Mouse (Mus musculus) cerebellum, postnatal 25 days (tissue): Measurements from ENCODE around the gene Vmn1r234.
A peak's percentile ranks its signal among the peaks of the same experiment; 100 is the strongest.
"Not testable (repeated sequence)": the region's sequence is repeated elsewhere in the genome, so short reads cannot be mapped to it uniquely, and the experiment has no call there.

Source experiments
- DNase-seq, 2 experiments: peaks; one replicate each; pipeline ENCODE4 v3.0.0; 2021; ENCODE audit warnings: mixed read lengths in 2 of 2

Vmn1r234 gene

DNA sequence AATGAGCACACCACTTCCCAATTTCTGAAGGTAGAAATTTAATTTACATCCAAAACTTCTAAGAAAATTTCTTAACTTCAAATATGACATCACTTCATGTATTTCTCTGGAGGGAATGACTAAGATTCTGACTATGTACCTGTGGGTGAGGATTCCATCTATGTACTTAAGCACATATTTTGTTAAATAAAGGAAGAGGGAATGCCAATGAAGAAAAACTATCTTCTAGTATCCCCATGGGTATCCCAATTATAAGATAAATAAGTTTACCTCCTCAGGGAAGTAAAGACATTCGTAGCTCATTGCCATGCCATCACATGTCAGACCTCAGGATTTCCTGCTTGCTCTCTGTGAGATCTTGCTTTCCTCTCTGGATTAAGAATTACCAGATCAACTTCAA is at the start of gene Vmn1r234:
Vmn1r234 (plus strand) TSS at position 301 of the 400 bp plus-strand sequence.
- no peak for DNase-seq

DNA sequence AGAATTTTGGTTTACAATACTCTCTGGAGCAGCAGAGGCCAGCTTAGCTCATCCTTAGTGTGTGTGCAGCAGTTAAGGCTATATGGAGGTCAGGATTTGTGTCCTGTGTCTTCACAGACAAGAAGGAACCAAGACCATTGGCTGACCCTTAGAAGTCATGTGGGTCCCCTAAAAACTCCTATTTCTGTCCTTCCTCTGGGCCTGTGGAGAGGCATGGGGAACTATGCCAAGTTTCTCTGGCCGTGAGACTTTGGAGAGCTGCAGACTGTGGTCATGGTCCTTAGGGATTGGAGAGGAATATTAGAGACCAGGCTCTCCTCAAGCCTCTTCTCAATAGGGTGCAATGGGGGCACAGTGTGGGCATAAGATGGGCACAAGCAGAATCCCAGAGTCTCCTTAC is 14.8 kb upstream of the Vmn1r234 start:
- DNase-seq, result not testable (repeated sequence)

DNA sequence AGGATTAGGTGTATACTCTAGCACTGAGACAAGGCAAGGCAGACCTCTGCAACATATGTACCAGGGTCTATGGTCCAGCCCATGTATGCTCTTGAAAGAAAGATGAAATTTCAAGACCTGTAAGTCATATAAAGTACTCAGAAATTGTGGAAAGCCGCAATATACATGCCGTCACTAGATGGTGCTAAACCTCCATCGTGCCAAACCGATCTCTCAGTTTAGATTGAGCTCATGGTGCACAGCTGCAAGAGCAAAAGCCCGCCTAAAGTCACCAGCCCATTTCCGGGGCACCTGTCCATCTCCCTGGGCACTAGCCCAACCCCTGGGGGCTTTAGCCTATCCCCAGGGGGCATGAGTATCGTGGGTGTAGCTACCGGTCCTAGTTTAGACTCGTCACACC is 5.8 kb downstream of the Vmn1r234 start:
- peak; percentile 9 to 36 for DNase-seq

DNA sequence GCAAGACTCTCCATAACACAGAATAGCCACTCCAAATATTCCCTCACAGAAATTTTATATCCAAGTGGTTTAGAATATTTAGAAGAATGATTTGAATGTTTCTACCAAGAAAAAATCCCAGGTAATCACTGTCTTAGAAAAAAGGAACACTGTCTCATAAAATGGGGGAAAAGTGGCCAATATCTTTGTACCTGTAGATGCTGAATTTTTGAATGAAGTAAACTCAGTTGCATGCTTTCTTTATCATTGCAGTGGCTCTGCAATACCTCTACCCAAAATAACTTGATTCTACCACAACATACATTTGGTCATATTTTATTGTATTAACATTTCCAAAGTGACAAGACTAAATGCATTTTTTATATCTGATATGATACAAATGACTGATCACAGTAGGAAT is 30.2 kb downstream of the Vmn1r234 start, which contains the start of gene Vmn1r235:
Vmn1r235 (plus strand) TSS at position 301 of the 400 bp plus-strand sequence.
- DNase-seq, result no peak

DNA sequence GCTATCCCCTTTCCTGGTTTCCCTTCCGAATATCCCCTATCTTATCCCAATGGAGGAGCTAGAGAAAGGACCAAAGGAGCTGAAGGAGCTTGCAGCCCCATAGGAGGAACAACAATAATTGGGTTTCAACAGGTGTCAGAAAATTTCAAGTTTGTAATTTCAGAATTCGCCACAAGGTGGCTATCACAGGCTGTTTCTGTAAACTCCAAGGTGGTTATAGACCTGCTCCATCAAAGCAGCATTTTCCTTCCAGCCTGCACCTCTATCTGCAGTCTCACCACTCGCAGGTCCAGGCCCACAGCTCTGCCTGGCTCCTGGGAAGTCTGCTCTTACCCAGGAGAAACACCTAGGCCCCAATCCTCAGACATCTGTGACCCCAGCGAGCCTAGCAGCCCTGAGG is 46.2 kb downstream of the Vmn1r234 start:
- peak; percentile 27 to 44 for DNase-seq

DNA sequence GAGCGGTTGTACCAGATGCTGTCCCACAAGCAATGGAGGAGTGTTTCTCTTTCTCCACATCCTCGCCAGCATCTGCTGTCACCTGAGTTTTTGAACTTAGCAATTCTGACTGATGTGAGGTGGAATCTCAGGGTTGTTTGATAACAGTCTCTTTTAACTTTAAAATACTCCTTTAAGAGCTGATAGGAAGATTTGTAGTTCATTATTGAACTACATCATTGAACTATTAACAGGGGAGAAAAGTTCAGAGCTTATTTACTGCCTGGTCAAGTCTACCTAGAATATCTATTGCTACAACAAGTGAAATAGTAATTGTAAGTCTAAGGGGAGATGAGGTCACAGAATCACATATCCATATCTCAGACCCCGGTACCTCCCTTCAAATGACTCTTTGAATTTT is 56.8 kb downstream of the Vmn1r234 start, which contains the start of gene Vmn1r236:
Vmn1r236 (plus strand) TSS at position 301 of the 400 bp plus-strand sequence.
- DNase-seq, result no peak

DNA sequence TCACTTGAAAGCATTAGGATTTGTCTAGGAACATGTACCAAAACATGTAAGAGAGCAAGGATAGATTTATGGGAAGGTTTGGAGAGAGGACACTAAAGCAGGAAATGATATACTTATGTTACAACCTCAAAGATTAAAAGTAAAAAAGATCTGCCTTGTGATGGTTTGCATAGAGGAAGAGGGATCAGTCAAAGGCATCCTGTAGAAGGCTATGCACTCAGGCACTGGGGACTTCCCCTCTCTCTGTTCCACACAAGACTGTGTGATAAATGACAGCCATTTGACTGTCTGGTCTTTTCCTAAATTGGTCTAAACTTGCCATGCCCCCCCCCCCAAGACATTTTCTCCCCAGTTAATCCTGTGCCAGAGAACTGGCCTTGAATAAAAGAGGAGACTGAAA is 58.5 kb downstream of the Vmn1r234 start:
- no peak for DNase-seq
